Mouse (Mus musculus): ENCODE results near the gene Mettl1. TPM values are rescaled to one million over a fixed set of nuclear protein-coding genes. Genes with fewer than 3 reads are reported as not detected.

Mettl1 gene
- total and polyA plus RNA-seq, 3 experiments, result 11.3 to 36.0 (median 33.4) TPM

Other genes with a start within 250 kb of the Mettl1 start
- gene Atp23, start 140.1 kb upstream of the Mettl1 start, total RNA-seq (2014; fragmentation: Nextera tagmentation), result 6.8 and 13.4 TPM in 2 replicates
- 15.1 and 19.7 TPM in 2 replicates for gene Atp23, start 140.1 kb upstream of the Mettl1 start, total RNA-seq (2017)
- gene Atp23, start 140.1 kb upstream of the Mettl1 start, polyA plus RNA-seq (2012), result 9.9 and 15.3 TPM in 2 replicates
- 67.2 and 81.4 TPM in 2 replicates for gene Ctdsp2, start 62.7 kb upstream of the Mettl1 start, total RNA-seq (2014; fragmentation: Nextera tagmentation)
- gene Ctdsp2, start 62.7 kb upstream of the Mettl1 start, total RNA-seq (2017), result 28.1 and 30.2 TPM in 2 replicates
- gene Ctdsp2, start 62.7 kb upstream of the Mettl1 start, polyA plus RNA-seq (2012), result 143 and 162 TPM in 2 replicates
- gene Avil, start 40.7 kb upstream of the Mettl1 start, total RNA-seq (2014; fragmentation: Nextera tagmentation), result not detected in 2 replicates
- gene Avil, start 40.7 kb upstream of the Mettl1 start, total RNA-seq (2017), result 0.05 TPM in 1 of 2 replicates, not detected in the other
- 0.02 TPM in 1 of 2 replicates, not detected in the other for gene Avil, start 40.7 kb upstream of the Mettl1 start, polyA plus RNA-seq (2012)
- gene Tsfm, start 10.6 kb upstream of the Mettl1 start, total RNA-seq (2014; fragmentation: Nextera tagmentation), result 44.5 and 59.6 TPM in 2 replicates
- gene Tsfm, start 10.6 kb upstream of the Mettl1 start, total RNA-seq (2017), result 53.2 and 54.5 TPM in 2 replicates
- 58.9 and 66.0 TPM in 2 replicates for gene Tsfm, start 10.6 kb upstream of the Mettl1 start, polyA plus RNA-seq (2012)
- gene Eef1akmt3, start 99 bp downstream of the Mettl1 start, total RNA-seq (2014; fragmentation: Nextera tagmentation), result 0.68 and 0.97 TPM in 2 replicates
- 0.11 and 0.17 TPM in 2 replicates for gene Eef1akmt3, start 99 bp downstream of the Mettl1 start, total RNA-seq (2017)
- gene Eef1akmt3, start 99 bp downstream of the Mettl1 start, polyA plus RNA-seq (2012), result 0.09 and 0.17 TPM in 2 replicates
- 2.1 and 4.9 TPM in 2 replicates for gene Cyp27b1, start 6.8 kb downstream of the Mettl1 start, total RNA-seq (2014; fragmentation: Nextera tagmentation)
- gene Cyp27b1, start 6.8 kb downstream of the Mettl1 start, total RNA-seq (2017), result 0.33 TPM in 1 of 2 replicates, not detected in the other
- 0.17 TPM in 2 replicates for gene Cyp27b1, start 6.8 kb downstream of the Mettl1 start, polyA plus RNA-seq (2012)
- gene March9, start 18.8 kb downstream of the Mettl1 start, total RNA-seq (2014; fragmentation: Nextera tagmentation), result 0.68 and 1.1 TPM in 2 replicates
- 1.2 and 1.3 TPM in 2 replicates for gene March9, start 18.8 kb downstream of the Mettl1 start, total RNA-seq (2017)
- gene March9, start 18.8 kb downstream of the Mettl1 start, polyA plus RNA-seq (2012), result 0.63 and 0.88 TPM in 2 replicates
- gene Cdk4, start 22.1 kb downstream of the Mettl1 start, total RNA-seq (2014; fragmentation: Nextera tagmentation), result 532 and 608 TPM in 2 replicates
- gene Cdk4, start 22.1 kb downstream of the Mettl1 start, total RNA-seq (2017), result 648 and 675 TPM in 2 replicates
- 1,726 and 1,826 TPM in 2 replicates for gene Cdk4, start 22.1 kb downstream of the Mettl1 start, polyA plus RNA-seq (2012)
- 163 and 186 TPM in 2 replicates for gene Tspan31, start 28.9 kb downstream of the Mettl1 start, total RNA-seq (2014; fragmentation: Nextera tagmentation)
- gene Tspan31, start 28.9 kb downstream of the Mettl1 start, total RNA-seq (2017), result 73.6 and 83.9 TPM in 2 replicates
- 30.3 and 41.8 TPM in 2 replicates for gene Tspan31, start 28.9 kb downstream of the Mettl1 start, polyA plus RNA-seq (2012)
- gene Agap2, start 33.9 kb downstream of the Mettl1 start, total RNA-seq (2014; fragmentation: Nextera tagmentation), result 0.15 and 1.3 TPM in 2 replicates
- under 0.01 and 1.1 TPM in 2 replicates for gene Agap2, start 33.9 kb downstream of the Mettl1 start, total RNA-seq (2017)
- 0.07 and 0.26 TPM in 2 replicates for gene Agap2, start 33.9 kb downstream of the Mettl1 start, polyA plus RNA-seq (2012)
- 47.9 and 55.4 TPM in 2 replicates for gene Os9, start 79.7 kb downstream of the Mettl1 start, total RNA-seq (2014; fragmentation: Nextera tagmentation)
- 95.7 and 99.7 TPM in 2 replicates for gene Os9, start 79.7 kb downstream of the Mettl1 start, total RNA-seq (2017)
- gene Os9, start 79.7 kb downstream of the Mettl1 start, polyA plus RNA-seq (2012), result 110 and 126 TPM in 2 replicates
- gene B4galnt1, start 123.8 kb downstream of the Mettl1 start, total RNA-seq (2014; fragmentation: Nextera tagmentation), result 173 and 188 TPM in 2 replicates
- gene B4galnt1, start 123.8 kb downstream of the Mettl1 start, total RNA-seq (2017), result 65.0 and 66.7 TPM in 2 replicates
- gene B4galnt1, start 123.8 kb downstream of the Mettl1 start, polyA plus RNA-seq (2012), result 292 and 318 TPM in 2 replicates
- gene Slc26a10, start 139.2 kb downstream of the Mettl1 start, total RNA-seq (2014; fragmentation: Nextera tagmentation), result 8.4 and 10.1 TPM in 2 replicates
- 0.58 and 0.98 TPM in 2 replicates for gene Slc26a10, start 139.2 kb downstream of the Mettl1 start, total RNA-seq (2017)
- gene Slc26a10, start 139.2 kb downstream of the Mettl1 start, polyA plus RNA-seq (2012), result 0.68 and 0.94 TPM in 2 replicates
- 49.0 and 70.1 TPM in 2 replicates for gene Arhgef25, start 148.7 kb downstream of the Mettl1 start, total RNA-seq (2014; fragmentation: Nextera tagmentation)
- gene Arhgef25, start 148.7 kb downstream of the Mettl1 start, total RNA-seq (2017), result 43.0 and 51.4 TPM in 2 replicates
- gene Arhgef25, start 148.7 kb downstream of the Mettl1 start, polyA plus RNA-seq (2012), result 98.4 and 120 TPM in 2 replicates
- 318 and 360 TPM in 2 replicates for gene Dtx3, start 154.3 kb downstream of the Mettl1 start, total RNA-seq (2014; fragmentation: Nextera tagmentation)
- 95.8 and 125 TPM in 2 replicates for gene Dtx3, start 154.3 kb downstream of the Mettl1 start, total RNA-seq (2017)
- gene Dtx3, start 154.3 kb downstream of the Mettl1 start, polyA plus RNA-seq (2012), result 213 and 260 TPM in 2 replicates
- 136 and 141 TPM in 2 replicates for gene Pip4k2c, start 170.2 kb downstream of the Mettl1 start, total RNA-seq (2014; fragmentation: Nextera tagmentation)
- 126 and 133 TPM in 2 replicates for gene Pip4k2c, start 170.2 kb downstream of the Mettl1 start, total RNA-seq (2017)
- gene Pip4k2c, start 170.2 kb downstream of the Mettl1 start, polyA plus RNA-seq (2012), result 130 and 151 TPM in 2 replicates
- gene Kif5a, start 221.9 kb downstream of the Mettl1 start, total RNA-seq (2014; fragmentation: Nextera tagmentation), result 0.10 TPM in 1 of 2 replicates, not detected in the other
- 0.11 and 0.17 TPM in 2 replicates for gene Kif5a, start 221.9 kb downstream of the Mettl1 start, total RNA-seq (2017)
- gene Kif5a, start 221.9 kb downstream of the Mettl1 start, polyA plus RNA-seq (2012), result 0.04 and 0.22 TPM in 2 replicates
- gene Dctn2, start 225.0 kb downstream of the Mettl1 start, total RNA-seq (2014; fragmentation: Nextera tagmentation), result 135 TPM in 2 replicates
- 139 and 154 TPM in 2 replicates for gene Dctn2, start 225.0 kb downstream of the Mettl1 start, total RNA-seq (2017)
- gene Dctn2, start 225.0 kb downstream of the Mettl1 start, polyA plus RNA-seq (2012), result 161 and 175 TPM in 2 replicates
- gene Mbd6, start 247.6 kb downstream of the Mettl1 start, total RNA-seq (2014; fragmentation: Nextera tagmentation), result 107 and 121 TPM in 2 replicates
- gene Mbd6, start 247.6 kb downstream of the Mettl1 start, total RNA-seq (2017), result 4.1 and 6.6 TPM in 2 replicates
- 239 and 302 TPM in 2 replicates for gene Mbd6, start 247.6 kb downstream of the Mettl1 start, polyA plus RNA-seq (2012)

Measured in G1E (cell line).